Mouse (Mus musculus) kidney, postnatal 10 days (tissue): ENCODE data around the gene Hoxa11.
A peak's percentile ranks its signal among the peaks of the same experiment; 100 is the strongest.

Source experiments
- DNase-seq: peaks from one replicate; pipeline ENCODE4 v3.0.0; 2021; ENCODE audit warnings: mixed read lengths

The Hoxa11 gene

DNA sequence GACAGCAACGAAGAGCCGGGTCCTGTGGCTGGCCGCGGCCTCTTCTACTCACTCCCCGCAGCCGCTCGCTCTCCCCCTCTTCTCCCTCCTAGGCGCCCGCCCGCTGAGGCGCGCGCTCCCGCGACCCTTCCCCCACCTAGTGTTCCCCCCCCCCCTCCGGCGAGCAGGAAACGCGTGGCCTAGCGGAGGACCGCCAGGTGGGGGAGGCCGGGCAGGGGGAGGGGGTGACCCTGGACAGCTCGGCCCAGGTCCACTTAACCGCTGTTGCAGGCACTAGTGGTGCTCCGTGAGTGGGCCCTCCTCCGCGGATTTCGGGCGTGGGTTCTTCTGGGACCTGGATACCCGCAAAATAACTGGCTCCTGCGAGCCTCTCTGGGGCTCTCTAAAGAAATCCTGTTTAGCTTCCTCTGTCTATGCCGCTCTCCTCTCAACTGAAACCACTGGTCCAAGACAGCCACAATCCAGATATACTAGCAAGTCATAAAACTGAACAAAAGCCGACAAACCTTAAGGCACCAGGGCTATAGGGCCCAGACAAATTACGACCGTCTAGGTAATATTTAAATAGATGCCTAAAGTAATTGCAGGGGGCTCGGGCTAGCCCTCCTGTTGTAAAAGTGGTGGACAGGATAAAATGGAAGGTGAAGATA lies 15.0 kb downstream of the Hoxa11 start, which contains the start of gene Hoxa9:
Gene Hoxa9, minus strand, starts transcription at position 574 of the 650 bp plus-strand sequence.
- DNase-seq: peak; percentile 86

GRCm38 (mm10) chr6:52229558-52230416 lies 15.8 kb downstream of the Hoxa11 start:
- peak; percentile 79 for DNase-seq

DNA sequence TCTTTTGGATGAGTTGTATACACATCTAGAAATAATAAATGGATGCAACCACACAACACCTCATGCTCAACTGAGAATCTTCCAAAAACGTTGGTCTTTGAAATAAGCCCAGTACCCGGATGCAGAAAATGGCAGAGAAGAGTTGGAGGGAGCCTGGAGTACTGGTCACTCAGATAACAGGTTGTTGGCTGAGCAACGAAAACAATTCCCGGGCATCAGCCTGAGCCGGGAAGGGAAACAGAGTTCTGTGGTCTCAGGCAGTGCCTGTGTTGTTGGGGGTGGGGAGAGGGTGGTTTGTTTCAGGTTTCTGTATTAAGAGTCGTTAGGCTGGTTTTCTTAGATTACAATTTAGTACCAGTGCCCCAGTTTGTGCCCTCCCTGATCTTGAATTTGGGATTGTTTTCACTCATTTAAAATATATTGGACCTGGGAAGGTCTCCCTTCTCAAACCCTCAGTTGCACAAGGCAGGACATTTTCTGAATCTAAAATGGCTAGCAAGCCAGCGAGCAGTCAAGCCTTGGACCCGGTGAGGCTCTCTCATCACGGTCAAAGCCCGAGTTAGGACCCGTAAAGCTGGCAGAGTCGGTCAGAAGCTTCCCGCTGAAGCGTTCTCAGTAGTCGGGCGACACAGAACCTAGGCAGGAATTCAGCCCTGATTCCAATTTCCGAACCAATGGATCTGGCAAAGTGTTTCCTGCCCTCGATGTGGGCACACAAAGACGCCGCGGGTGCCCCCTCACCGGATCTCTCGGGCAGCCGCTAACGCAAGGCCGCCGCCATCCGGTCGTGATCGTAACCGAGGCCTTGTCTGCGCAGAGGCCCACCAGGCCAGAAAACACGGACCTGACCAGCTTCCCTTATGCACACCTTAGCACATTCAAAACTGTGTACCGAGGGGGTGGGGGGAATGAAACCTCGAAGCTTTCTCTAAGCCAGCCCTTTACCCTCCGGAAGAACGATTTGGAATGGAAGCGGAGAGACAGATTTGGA lies 16.8 kb downstream of the Hoxa11 start:
- DNase-seq: peak; percentile 79

DNA sequence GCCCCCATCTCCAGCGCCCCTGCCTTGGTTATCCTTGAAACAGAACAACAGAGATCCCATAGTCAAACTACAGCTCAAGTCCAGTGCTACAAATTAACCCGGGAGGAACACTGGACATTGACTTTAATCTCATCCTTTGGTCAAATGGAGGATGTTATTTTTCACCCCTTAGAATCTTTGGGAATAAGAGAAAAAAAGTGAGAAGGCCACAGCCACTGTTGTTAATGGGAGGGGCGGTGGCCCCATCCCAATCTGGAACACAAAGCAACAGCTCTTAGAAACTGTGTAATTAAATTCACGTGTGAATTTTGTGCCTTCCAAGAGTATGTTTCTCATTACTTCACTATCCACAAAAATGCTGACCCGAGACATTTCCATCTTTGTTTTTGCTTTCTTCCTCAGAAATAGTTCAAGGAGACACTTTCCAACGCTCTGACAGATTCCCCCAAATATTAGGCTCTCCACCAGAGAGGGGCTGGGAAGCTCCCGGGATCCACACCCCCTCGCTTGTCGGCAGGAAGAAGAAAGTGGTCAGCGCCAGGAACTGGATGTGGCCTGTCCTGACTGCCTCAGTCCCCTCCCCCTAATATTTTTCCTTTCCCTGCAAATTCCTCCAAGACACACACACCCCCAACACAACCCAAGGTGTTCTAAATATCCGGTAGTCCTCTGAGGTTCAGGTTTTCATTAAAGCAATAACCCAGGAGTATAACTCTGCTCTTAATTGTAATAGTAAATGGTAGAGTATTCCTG lies 18.0 kb downstream of the Hoxa11 start:
- DNase-seq: peak; percentile 74

GRCm38 (mm10) chr6:52226569-52227257 lies 18.9 kb downstream of the Hoxa11 start:
- peak; percentile 76 for DNase-seq

DNA sequence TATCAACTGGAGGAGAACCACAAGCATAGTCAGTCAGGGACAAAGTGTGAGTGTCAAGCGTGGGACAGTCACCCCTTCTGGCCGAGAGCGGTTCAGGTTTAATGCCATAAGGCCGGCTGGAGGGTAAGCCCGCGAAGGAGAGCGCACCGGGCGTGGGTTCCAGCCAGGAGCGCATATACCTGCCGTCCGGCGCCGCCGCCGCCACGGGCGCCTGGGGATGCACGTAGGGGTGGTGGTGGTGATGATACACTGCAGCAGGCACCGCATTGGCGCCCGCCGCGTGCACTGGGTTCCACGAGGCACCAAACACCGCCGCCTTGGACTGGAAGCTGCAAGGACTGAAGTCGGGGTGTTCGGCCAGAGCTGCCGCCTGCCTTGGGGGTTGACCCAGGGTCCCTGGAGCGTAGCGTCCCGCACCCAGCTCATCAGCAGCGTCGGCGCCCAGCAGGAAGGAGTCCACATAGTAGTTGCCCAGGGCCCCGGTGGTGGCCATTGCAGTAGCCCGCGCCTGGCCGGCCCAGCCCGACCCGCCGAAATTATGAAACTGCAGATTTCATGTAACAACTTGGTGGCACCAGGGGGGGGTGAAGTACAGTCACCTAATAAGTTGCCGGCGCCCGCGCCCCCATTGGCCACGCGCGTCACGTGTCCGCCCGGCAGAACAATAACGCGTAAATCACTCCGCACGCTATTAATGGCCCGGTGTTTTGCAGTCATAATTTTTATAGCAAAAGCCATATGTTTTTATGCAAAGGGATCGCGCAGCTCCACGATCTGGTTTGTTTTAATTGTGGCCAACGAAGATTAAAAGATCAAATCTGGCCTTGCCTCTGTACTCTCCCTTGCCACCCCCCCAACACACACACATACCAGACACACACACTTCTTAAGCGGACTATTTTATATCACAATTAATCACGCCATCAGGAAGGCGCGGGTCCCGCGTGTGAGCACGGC lies 19.7 kb downstream of the Hoxa11 start:
- DNase-seq: peak; percentile 96

DNA sequence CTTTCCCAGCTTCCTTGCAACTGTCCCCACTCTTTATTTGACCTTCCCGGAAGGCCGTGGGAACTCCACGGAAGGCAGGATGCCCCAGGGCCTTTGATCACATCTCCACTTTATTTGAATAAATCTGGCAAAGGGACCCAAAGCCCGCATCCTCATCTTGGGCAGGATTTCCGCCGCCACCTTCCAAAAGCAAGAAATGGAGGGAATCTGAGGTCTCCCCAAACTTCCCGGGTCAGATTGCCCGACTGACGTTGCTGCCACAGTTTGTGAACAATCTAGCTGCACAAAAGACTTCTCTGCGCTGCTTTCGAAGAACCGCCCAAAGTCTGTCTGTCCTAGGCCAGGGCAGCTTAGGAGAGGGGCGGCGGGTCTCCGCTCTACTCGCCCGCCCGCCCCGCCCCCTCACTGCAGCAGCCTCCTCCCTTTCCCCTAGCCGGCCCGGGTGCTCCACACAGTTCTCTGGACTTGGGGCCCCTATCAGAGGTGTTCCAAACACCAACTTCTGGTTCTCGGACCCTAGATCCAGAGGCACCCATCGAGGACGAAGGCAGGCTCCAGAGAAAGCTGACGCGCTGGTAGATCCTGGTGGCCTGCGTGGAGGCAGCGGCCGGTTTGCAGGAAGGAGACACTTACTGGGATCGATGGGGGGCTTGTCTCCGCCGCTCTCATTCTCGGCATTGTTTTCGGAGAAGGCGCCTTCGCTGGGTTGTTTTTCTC lies 20.6 kb downstream of the Hoxa11 start:
- DNase-seq: peak; percentile 67

GRCm38 (mm10) chr6:52223939-52224760 lies 21.5 kb downstream of the Hoxa11 start:
- DNase-seq: peak; percentile 52

DNA sequence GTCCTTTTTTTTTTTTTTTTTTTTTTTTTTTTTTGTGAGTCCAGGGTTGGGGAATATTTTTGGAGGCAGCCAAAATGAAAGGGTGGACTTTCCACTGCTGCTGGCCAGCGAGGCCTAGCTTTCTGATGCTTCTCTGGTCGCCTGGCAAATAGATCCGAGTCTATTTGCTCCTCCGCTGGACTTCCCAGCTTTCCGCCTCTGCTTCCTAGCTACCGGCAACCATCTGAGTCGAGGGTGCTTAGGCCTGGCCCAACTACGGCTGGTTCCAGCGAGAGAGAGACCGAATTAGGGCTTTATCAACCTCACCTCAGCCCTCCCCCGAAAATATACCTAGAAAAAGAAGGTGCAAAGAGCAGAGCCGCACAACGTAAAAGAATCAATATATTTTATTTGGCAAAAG lies 22.9 kb downstream of the Hoxa11 start:
- peak; percentile 61 for DNase-seq

DNA sequence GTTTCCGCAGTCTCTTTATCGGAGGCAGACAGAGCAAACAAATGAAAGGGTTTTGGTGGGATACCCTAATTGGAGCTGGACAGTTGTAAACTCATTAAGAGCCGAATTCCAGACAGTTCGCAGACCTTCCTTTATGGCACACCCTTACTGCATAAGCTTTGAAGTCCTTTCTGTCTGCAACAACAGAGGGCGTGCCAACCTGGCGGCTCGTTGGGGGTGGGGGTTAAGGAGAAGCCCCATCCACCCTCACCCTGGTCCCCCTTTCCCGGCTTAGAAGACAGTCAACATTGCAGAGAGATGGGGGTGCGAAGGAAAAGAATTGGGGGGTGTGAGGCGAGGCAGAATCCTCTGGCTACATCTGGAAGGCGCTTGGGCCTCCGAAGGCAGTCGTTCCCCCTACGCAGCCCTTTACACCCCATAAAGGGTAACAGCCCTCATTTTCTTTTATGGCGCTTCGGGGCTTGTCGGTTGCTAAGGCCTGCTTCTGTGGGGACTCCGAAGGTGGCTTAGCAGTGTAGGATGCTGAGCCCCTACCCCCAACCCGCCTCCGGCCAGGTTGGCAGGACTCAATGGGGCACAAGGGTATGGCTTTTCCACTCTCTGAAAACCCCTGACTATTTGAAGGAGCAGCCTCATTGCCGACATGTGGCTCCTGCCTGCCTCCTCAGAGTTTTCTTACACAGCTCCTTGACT lies 23.5 kb downstream of the Hoxa11 start:
- DNase-seq: peak; percentile 79

- DNase-seq: peak; percentile 97
These were observed 24.1 kb downstream of the Hoxa11 start, which contains the start of gene Hoxa7 for GRCm38 (mm10) chr6:52221337-52221992. Gene Hoxa7 (minus strand): TSS chr6:52221854.

GRCm38 (mm10) chr6:52220865-52221310 lies 24.7 kb downstream of the Hoxa11 start:
- no peak for DNase-seq

- DNase-seq: peak; percentile 76
These were observed 25.4 kb downstream of the Hoxa11 start for GRCm38 (mm10) chr6:52220003-52220864.

DNA sequence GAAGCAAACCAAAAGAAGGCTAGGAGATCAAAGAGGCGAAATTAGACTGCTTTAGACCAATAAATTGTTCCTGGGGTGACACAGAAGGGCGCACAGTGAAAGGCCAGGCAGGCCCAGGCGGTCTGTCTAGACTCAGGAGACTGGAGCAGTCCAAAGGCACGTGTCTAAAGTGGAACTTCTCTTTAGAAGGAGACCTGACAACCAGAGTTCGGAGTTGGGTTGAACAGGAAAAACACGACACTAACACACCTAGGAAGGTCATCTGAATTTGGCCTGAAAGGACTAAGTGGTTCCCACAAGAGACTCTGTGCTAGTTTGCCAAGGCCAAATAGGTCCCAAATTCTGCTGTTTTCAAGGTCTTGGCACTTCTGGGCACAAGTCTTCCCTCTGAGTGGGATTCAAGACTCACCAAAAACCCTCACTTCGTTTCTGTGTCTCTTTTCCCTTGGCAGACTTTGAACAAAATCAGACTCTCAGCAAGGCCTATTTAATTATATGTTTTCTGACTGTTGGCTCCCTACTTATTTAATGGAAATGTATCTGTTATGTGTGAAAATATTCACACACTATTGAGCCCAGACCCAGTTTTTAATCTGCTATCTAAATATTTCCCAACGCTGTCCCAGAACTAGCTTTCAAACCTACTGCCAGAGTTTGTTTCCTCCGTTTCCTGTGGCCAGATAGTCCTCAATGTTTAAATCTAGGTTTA lies 26.2 kb downstream of the Hoxa11 start:
- peak; percentile 40 for DNase-seq

GRCm38 (mm10) chr6:52218643-52219215 lies 26.9 kb downstream of the Hoxa11 start:
- peak; percentile 34 for DNase-seq
